Mouse (Mus musculus) brown adipose tissue, adult 24 weeks (tissue): ENCODE measurements around the gene Trim62. TPM values are rescaled to one million over a fixed set of nuclear protein-coding genes. Genes with fewer than 3 reads are reported as not detected.

Experiments
- H3K27ac ChIP-seq: fragments of 200-500 bp; replicated peaks from 2 replicates; pipeline ENCODE4 v1.5.1; 2012; ENCODE audit warnings: low read depth, mild to moderate bottlenecking, low read length
- H3K4me1 ChIP-seq: fragments of 200-500 bp; 2 replicates; pipeline ENCODE4 v1.6.1; 2012; ENCODE audit warnings: low read length, mixed read lengths; ENCODE audit not compliant: control insufficient read depth, insufficient read depth, insufficient read length
- H3K4me3 ChIP-seq: fragments of 200-500 bp; 2 replicates; pipeline ENCODE4 v1.5.1; 2012; ENCODE audit warnings: low read depth, mild to moderate bottlenecking, low read length, moderate library complexity; ENCODE audit not compliant: insufficient read depth
- polyA plus RNA-seq: library from polyadenylated mRNA; stranded (reverse); fragments of >200 nt; gene quantifications from 2 replicates; pipeline ENCODE4 v1.2.4, GENCODE M21; 2012; ENCODE audit not compliant: missing spikeins, insufficient read depth, insufficient read length

Gene Trim62
- polyA plus RNA-seq, 1 experiment, result 0.40 TPM

DNA sequence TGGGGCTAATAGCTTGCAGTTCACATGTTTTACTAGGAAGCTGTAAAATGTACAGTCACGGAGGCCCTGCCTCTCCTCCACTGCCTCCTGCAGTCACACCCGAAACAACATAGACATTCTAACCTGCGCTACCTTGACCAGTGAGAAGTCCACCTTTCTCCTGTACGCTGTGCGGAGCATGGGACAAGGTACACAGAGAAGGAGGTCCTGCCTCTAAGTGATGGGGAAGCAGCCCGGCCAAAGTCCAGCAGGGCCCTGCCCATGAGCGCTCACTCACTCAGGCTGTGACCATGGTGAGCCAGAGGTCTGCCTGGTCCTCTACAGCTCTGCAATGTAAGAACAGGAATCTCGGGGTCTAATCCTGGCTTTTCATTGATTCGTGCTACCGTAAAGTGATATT, 28.7 kb downstream of the Trim62 start:
- no peak overlapping the region for H3K27ac ChIP-seq
- H3K4me3 ChIP-seq, result no peak overlapping the region
- H3K4me1 ChIP-seq, result no peaks in the 10 kb centered on the region

- no peaks in the 10 kb centered on the region for H3K4me1 ChIP-seq
- H3K27ac ChIP-seq, result no peak overlapping the region
- no peak overlapping the region for H3K4me3 ChIP-seq
Measured at GRCm38 (mm10) chr4:128913794-128914193, 30.4 kb downstream of the Trim62 start.

GRCm38 (mm10) chr4:128917119-128917518, 33.7 kb downstream of the Trim62 start:
- H3K4me3 ChIP-seq, result no peak overlapping the region
- no peaks in the 10 kb centered on the region for H3K4me1 ChIP-seq
- no peak overlapping the region for H3K27ac ChIP-seq

DNA sequence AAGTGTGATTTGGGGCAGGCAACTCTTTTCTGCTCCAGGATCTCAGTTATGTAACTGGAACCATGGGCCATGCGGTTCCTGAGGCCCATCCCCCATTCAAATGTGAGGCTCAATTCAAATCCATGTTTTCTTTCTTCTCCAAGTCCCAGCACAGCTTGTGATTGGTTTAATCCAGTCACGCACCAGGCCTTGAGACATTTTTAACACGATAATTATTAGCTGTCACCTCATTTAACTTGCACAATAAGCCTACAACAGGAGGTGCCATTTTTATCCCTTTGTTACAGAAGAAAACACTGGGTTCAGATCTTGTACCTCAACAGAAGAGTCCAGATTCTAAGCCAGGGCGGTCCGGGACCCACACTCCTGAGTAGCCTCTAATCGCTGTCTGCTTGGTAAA, 34.4 kb downstream of the Trim62 start:
- no peak overlapping the region for H3K4me3 ChIP-seq
- H3K27ac ChIP-seq, result no peak overlapping the region
- no peaks in the 10 kb centered on the region for H3K4me1 ChIP-seq

GRCm38 (mm10) chr4:128918187-128918586, 34.8 kb downstream of the Trim62 start:
- Histone ChIP-seq H3K4me1 (no peaks in the 10 kb centered on the region), H3K27ac (no peak overlapping the region), H3K4me3 (no peak overlapping the region)

DNA sequence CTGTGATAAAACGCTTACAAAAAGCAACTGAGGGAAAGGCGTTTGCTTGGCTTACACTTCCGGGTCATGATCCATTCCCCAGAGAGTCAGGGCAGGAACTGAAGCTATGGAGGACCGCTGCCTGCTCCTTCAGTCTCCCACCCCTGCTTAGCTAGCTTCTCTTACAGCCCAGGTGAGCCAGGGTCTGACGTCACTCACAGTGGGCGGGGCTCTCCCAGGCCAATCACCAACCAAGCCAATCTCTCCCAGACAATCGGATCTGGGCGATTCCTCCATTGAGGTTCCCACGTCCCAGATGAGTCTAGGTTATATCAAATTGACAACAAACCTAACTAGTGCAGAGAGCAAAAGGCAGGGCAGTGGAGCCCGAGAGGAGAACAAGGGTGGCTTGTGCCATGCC, 35.7 kb downstream of the Trim62 start:
- H3K4me1 ChIP-seq, result no peaks in the 10 kb centered on the region
- no peak overlapping the region for H3K27ac ChIP-seq
- no peak overlapping the region for H3K4me3 ChIP-seq

DNA sequence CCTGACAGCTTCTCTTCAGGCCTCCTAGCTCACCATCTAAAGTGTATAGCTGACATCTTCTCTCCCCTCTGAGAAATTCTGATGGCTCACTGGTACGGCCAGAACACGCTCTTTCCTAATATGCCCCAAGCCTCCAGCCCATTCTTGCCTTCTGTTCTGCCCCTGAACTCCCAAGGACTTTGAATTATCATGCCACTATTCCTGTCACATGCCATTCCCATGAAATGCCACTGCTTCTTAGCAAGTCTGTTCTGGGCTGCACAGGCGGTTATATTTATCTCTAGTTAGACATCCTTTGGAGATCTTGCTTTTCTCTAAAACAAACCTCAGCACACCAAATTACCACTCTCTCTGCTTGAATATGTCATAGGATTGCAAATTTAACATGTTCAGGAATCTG, 40.2 kb downstream of the Trim62 start:
- Histone ChIP-seq H3K27ac (no peak overlapping the region), H3K4me1 (no peaks in the 10 kb centered on the region), H3K4me3 (no peak overlapping the region)

GRCm38 (mm10) chr4:128924841-128925606, 41.6 kb downstream of the Trim62 start:
- Histone ChIP-seq H3K4me1 (no peaks in the 10 kb centered on the region), H3K4me3 (peak overlapping the region; percentile 50), H3K27ac (no peak overlapping the region)

- H3K4me1 ChIP-seq, result no peaks in the 10 kb centered on the region
- H3K27ac ChIP-seq, result no peak overlapping the region
- no peak overlapping the region for H3K4me3 ChIP-seq
Measured at GRCm38 (mm10) chr4:128932783-128933182, 49.4 kb downstream of the Trim62 start.

GRCm38 (mm10) chr4:128935595-128935994, 52.2 kb downstream of the Trim62 start:
- no peak overlapping the region for H3K27ac ChIP-seq
- no peaks in the 10 kb centered on the region for H3K4me1 ChIP-seq
- H3K4me3 ChIP-seq, result no peak overlapping the region

- no peaks in the 10 kb centered on the region for H3K4me1 ChIP-seq
- H3K4me3 ChIP-seq, result no peak overlapping the region
- no peak overlapping the region for H3K27ac ChIP-seq
Measured at GRCm38 (mm10) chr4:128942346-128942745, 59.0 kb downstream of the Trim62 start.

GRCm38 (mm10) chr4:128946736-128947135, 63.4 kb downstream of the Trim62 start:
- Histone ChIP-seq H3K4me3 (no peak overlapping the region), H3K4me1 (no peaks in the 10 kb centered on the region), H3K27ac (no peak overlapping the region)

DNA sequence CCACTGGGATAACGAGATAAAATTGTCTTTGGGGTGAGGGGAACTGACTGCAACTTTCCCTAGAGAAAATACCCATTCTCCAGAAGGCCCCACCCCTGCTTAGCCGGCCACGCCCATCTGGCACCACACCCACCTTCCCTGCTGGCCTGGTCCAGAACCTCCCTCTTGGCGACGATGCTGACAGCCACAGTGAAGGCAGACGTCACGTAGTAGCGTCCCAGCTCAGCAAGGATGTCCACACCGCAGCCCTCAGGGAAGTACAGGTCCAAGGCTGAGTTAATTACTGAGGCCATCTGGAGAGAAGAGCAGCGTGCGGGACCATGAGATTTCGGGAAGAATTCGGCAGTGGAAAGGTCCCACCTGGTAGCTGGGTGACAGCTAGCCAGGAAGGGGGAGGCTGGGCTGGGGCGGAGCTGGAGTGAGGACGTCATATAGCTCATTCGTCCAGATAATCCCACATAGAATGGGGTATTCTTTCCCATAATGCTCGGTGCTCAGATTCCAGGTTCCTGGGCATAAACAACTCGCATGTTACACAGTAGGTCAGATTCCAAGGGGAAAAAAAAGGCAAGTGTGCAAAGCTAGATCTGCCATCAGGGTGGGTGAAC, 64.0 kb downstream of the Trim62 start:
- no peaks in the 10 kb centered on the region for H3K4me1 ChIP-seq
- H3K27ac ChIP-seq, result no peak overlapping the region
- H3K4me3 ChIP-seq, result no peak overlapping the region

DNA sequence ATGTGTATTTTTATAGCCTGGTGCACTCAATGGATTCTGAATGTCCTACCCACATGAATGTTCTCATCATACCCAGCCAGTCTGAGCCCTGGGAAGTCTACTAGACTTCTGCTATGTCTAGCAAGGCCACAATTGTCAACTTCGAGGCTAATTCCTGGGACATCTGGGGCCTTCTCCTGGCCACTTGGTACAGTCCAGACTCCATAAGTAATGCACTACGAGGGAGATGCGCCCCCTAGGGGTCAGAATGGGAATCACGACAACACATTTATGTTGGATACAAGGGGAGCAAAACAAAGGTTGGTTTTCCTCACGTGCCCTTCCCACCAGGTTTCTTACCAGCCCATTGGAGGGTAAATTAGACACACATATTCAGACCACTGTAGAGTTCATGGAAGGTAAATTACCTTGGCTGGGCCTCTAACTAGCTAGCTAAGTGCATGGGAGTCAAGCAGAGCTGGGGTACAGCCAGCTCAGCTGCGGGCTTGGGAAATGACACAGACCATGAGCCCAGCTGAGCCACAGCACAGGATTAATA, 64.8 kb downstream of the Trim62 start:
- no peak overlapping the region for H3K27ac ChIP-seq
- no peaks in the 10 kb centered on the region for H3K4me1 ChIP-seq
- no peak overlapping the region for H3K4me3 ChIP-seq

DNA sequence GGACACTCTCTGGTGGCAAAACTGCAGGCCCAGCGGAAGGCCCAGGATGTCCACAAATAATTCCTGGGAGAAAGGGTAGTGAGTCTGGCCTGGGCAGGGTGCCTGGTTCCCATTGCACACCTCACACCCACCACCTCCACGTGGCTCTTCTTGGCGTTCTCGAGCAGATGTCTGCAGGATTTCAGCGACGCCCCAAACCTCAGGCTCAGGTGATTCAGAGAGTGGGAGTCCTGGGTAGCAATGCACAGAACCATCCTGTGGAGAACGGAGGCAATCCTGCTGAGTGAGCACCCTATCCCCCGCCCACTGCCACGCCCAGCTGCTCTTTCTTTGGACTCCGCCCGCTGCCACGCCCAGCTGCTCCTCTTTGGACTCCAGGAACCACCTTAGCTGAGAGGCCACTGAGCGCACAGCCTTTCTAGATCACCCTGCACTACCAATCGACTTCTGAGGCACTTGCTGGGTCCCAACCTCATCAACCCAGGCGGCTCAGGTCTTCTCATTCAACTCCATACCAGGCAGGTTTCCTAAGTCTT, 66.2 kb downstream of the Trim62 start:
- no peaks in the 10 kb centered on the region for H3K4me1 ChIP-seq
- no peak overlapping the region for H3K4me3 ChIP-seq
- no peak overlapping the region for H3K27ac ChIP-seq

GRCm38 (mm10) chr4:128950461-128950860, 67.1 kb downstream of the Trim62 start:
- Histone ChIP-seq H3K4me3 (no peak overlapping the region), H3K27ac (no peak overlapping the region), H3K4me1 (no peaks in the 10 kb centered on the region)
